Mouse (Mus musculus) thymus, postnatal 14 days (tissue): ENCODE measurements around the gene Gstz1.
A peak's percentile ranks its signal among the peaks of the same experiment; 100 is the strongest.
"Not testable (repeated sequence)": the region's sequence is repeated elsewhere in the genome, so short reads cannot be mapped to it uniquely, and the experiment has no call there.

ENCODE experiments used
- DNase-seq: peaks from one replicate; pipeline ENCODE4 v3.0.0; 2021

Gstz1 gene

GRCm38 (mm10) chr12:87146966-87147365 lies at the start of gene Gstz1:
Gstz1 (plus strand) TSS chr12:87147165.
- DNase-seq = peak; percentile 94

GRCm38 (mm10) chr12:87100331-87100730 lies 46.6 kb upstream of the Gstz1 start:
- DNase-seq = no peak

GRCm38 (mm10) chr12:87102165-87102631 lies 44.8 kb upstream of the Gstz1 start, which contains the start of gene Ngb:
Ngb (minus strand) TSS chr12:87102539.
- DNase-seq = no peak

- DNase-seq = no peak
Measured at GRCm38 (mm10) chr12:87103471-87103870, 43.5 kb upstream of the Gstz1 start.

- no peak for DNase-seq
Measured at GRCm38 (mm10) chr12:87104796-87105195, 42.2 kb upstream of the Gstz1 start.

GRCm38 (mm10) chr12:87107357-87107977 lies 39.5 kb upstream of the Gstz1 start:
- no peak for DNase-seq

- DNase-seq = no peak
Measured at GRCm38 (mm10) chr12:87121918-87122589, 24.9 kb upstream of the Gstz1 start.

GRCm38 (mm10) chr12:87127256-87127655 lies 19.7 kb upstream of the Gstz1 start:
- no peak for DNase-seq

- DNase-seq = no peak
Measured at GRCm38 (mm10) chr12:87130224-87130623, 16.7 kb upstream of the Gstz1 start.

GRCm38 (mm10) chr12:87131181-87131580 lies 15.8 kb upstream of the Gstz1 start:
- no peak for DNase-seq

- peak; percentile 53 for DNase-seq
Measured at GRCm38 (mm10) chr12:87131619-87132018, 15.3 kb upstream of the Gstz1 start.

GRCm38 (mm10) chr12:87132210-87132609 lies 14.8 kb upstream of the Gstz1 start:
- no peak for DNase-seq

GRCm38 (mm10) chr12:87132784-87133183 lies 14.2 kb upstream of the Gstz1 start:
- DNase-seq = no peak

GRCm38 (mm10) chr12:87137439-87138341 lies 9.3 kb upstream of the Gstz1 start:
- no peak for DNase-seq

GRCm38 (mm10) chr12:87138342-87138701 lies 8.6 kb upstream of the Gstz1 start:
- DNase-seq = no peak

GRCm38 (mm10) chr12:87138768-87139167 lies 8.2 kb upstream of the Gstz1 start:
- no peak for DNase-seq

- DNase-seq = no peak
Measured at GRCm38 (mm10) chr12:87142156-87142555, 4.8 kb upstream of the Gstz1 start.

- peak; percentile 89 for DNase-seq
Measured at GRCm38 (mm10) chr12:87147395-87148089, 577 bp downstream of the Gstz1 start, which contains the start of gene Pomt2. Pomt2 (minus strand) TSS chr12:87147968.

- no peak for DNase-seq
Measured at GRCm38 (mm10) chr12:87148136-87148535, 1.2 kb downstream of the Gstz1 start.

GRCm38 (mm10) chr12:87149471-87149870 lies 2.5 kb downstream of the Gstz1 start:
- no peak for DNase-seq

- DNase-seq = not testable (repeated sequence)
Measured at GRCm38 (mm10) chr12:87154448-87154847, 7.5 kb downstream of the Gstz1 start.

GRCm38 (mm10) chr12:87157361-87157760 lies 10.4 kb downstream of the Gstz1 start:
- DNase-seq = no peak

- no peak for DNase-seq
Measured at GRCm38 (mm10) chr12:87158099-87158498, 11.1 kb downstream of the Gstz1 start.
